Mouse (Mus musculus) forebrain, embryonic 11.5 days (tissue): ENCODE results near the gene Rasd2. TPM values are rescaled to one million over a fixed set of nuclear protein-coding genes. Genes with fewer than 3 reads are reported as not detected.

ENCODE experiments used
- ATAC-seq: fragments of 200-750 bp; cut with Nextera tagmentation; replicated peaks from 2 replicates; pipeline ENCODE4 v1.8.0; 2017; ENCODE audit warnings: moderate TSS enrichment; ENCODE audit not compliant: low FRiP score
- DNase-seq: peaks from one replicate; pipeline ENCODE4 v3.0.0-alpha.2; 2017; ENCODE audit warnings: low spot score
- H3K27ac ChIP-seq: fragments of 300-500 bp; sonication (generic); 2 replicates; pipeline ENCODE4 v1.5.1; 2014; ENCODE audit warnings: low read depth, low read length
- H3K27me3 ChIP-seq: fragments of 300-500 bp; sonication (generic); 2 replicates; pipeline ENCODE4 v1.6.1; 2014; ENCODE audit warnings: mild to moderate bottlenecking, low read length, mixed read lengths; ENCODE audit not compliant: control insufficient read depth, insufficient read depth
- H3K36me3 ChIP-seq: fragments of 300-500 bp; sonication (generic); 2 replicates; pipeline ENCODE4 v1.6.1; 2014; ENCODE audit warnings: mild to moderate bottlenecking, low read length, moderate library complexity, mixed read lengths; ENCODE audit not compliant: control insufficient read depth, insufficient read depth
- H3K4me1 ChIP-seq: fragments of 300-500 bp; sonication (generic); replicated peaks from 2 replicates; pipeline ENCODE4 v1.6.1; 2014; ENCODE audit warnings: low read length, mixed read lengths; ENCODE audit not compliant: control insufficient read depth, insufficient read depth
- H3K4me2 ChIP-seq: fragments of 300-500 bp; sonication (generic); 2 replicates; pipeline ENCODE4 v1.6.1; 2014; ENCODE audit warnings: low read depth, mild to moderate bottlenecking, low read length, moderate library complexity, mixed read lengths; ENCODE audit not compliant: severe bottlenecking
- H3K4me3 ChIP-seq: fragments of 300-500 bp; sonication (generic); 2 replicates; pipeline ENCODE4 v1.5.1; 2014; ENCODE audit warnings: low read depth, low read length
- H3K9ac ChIP-seq: fragments of 300-500 bp; sonication (generic); 2 replicates; pipeline ENCODE4 v1.6.1; 2014; ENCODE audit warnings: low read length
- H3K9me3 ChIP-seq: fragments of 300-500 bp; sonication (generic); 2 replicates; pipeline ENCODE4 v1.6.1; 2016; ENCODE audit warnings: low read length, mixed read lengths; ENCODE audit not compliant: control insufficient read depth
- WGBS: fragments of 180-500 bp; shearing (Covaris S2); extraction: QIAGEN DNeasy Blood & Tissue Kit; methylation state at CpG from one replicate; pipeline ENCODE4 v1.1.7; 2014; 5-methylcytosine and 5-hydroxymethylcytosine counted together
- polyA plus RNA-seq: library from polyadenylated mRNA; unstranded; fragments of >200 nt; fragmentation: Nextera tagmentation; extraction: Ambion mirVana; gene quantifications from 2 replicates; pipeline ENCODE4 v1.2.1, GENCODE M21; 2014

Gene Rasd2
- polyA plus RNA-seq, 1 experiment from 2014 or later = not detected

- H3K9me3 ChIP-seq = no peaks in the 10 kb centered on the region
- no peak overlapping the region for H3K4me2 ChIP-seq
- no peaks in the 10 kb centered on the region for H3K27me3 ChIP-seq
- H3K4me3 ChIP-seq = no peak overlapping the region
- no peak overlapping the region for H3K27ac ChIP-seq
- no peak for ATAC-seq
- 62% methylated on average over 4 of the region's 4 CpGs for WGBS
- DNase-seq = no peak
- H3K9ac ChIP-seq = no peak overlapping the region
- no peaks in the 10 kb centered on the region for H3K36me3 ChIP-seq
- H3K4me1 ChIP-seq = no peaks in the 10 kb centered on the region
Measured at GRCm38 (mm10) chr8:75233915-75234554, 20.3 kb downstream of the Rasd2 start.

- ATAC-seq = no peak
Measured at GRCm38 (mm10) chr8:75247331-75247730, 33.6 kb downstream of the Rasd2 start.

GRCm38 (mm10) chr8:75249186-75249585, 35.4 kb downstream of the Rasd2 start:
- H3K4me3 ChIP-seq = no peak overlapping the region
- DNase-seq (no peak), ATAC-seq (no peak)
- no peaks in the 10 kb centered on the region for H3K4me1 ChIP-seq
- H3K4me2 ChIP-seq = no peak overlapping the region
- H3K27me3 ChIP-seq = no peaks in the 10 kb centered on the region
- H3K27ac ChIP-seq = no peak overlapping the region
- H3K36me3 ChIP-seq = no peaks in the 10 kb centered on the region
- no peak overlapping the region for H3K9ac ChIP-seq
- peaks cover 4% of the 10 kb centered on the region; the same call in 1 of the 2 replicates for H3K9me3 ChIP-seq
- WGBS = 92% methylated on average over 4 of the region's 4 CpGs

More at GRCm38 (mm10) chr8:75247331-75247730, 33.6 kb downstream of the Rasd2 start:
- H3K9ac ChIP-seq = no peak overlapping the region
- peaks cover 4% of the 10 kb centered on the region; the same call in 1 of the 2 replicates for H3K9me3 ChIP-seq
- no peaks in the 10 kb centered on the region for H3K27me3 ChIP-seq
- no peak overlapping the region for H3K4me3 ChIP-seq
- no peak overlapping the region for H3K27ac ChIP-seq
- no peak for DNase-seq
- 91% methylated on average over 15 of the region's 15 CpGs for WGBS
- no peaks in the 10 kb centered on the region for H3K4me1 ChIP-seq
- H3K4me2 ChIP-seq = no peak overlapping the region
- no peaks in the 10 kb centered on the region for H3K36me3 ChIP-seq

GRCm38 (mm10) chr8:75254027-75254426, 40.3 kb downstream of the Rasd2 start:
- H3K9ac ChIP-seq = no peak overlapping the region
- H3K27ac ChIP-seq = no peak overlapping the region
- no peak for ATAC-seq
- H3K4me3 ChIP-seq = no peak overlapping the region
- H3K4me1 ChIP-seq = no peaks in the 10 kb centered on the region
- H3K27me3 ChIP-seq = no peaks in the 10 kb centered on the region
- H3K9me3 ChIP-seq = no peaks in the 10 kb centered on the region; the same call in 1 of the 2 replicates
- no peak for DNase-seq
- no peak overlapping the region for H3K4me2 ChIP-seq
- WGBS = 88% methylated on average over 3 of the region's 3 CpGs
- no peaks in the 10 kb centered on the region for H3K36me3 ChIP-seq

DNA sequence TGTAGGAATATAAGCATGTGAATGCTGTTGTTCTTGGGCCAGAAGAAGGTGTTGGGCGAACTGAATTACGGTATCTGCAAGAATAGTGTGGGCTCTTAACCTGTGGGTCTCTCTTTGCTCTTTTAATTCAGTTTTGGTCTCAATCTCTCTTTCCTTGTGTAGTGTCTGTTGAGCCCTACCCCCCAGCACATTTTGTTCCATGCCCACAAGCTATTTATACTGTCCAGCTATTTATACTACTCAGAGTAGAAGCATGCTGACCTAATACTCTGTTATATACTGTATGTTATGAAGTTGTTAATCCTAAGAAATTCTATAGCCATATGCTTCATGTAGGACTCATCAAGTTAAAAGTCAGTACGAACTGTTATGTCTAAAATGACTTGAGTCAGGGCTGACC, 41.9 kb downstream of the Rasd2 start:
- WGBS = 89% methylated on average over 3 of the region's 3 CpGs
- Histone ChIP-seq H3K9me3 (no peaks in the 10 kb centered on the region), H3K4me3 (no peak overlapping the region), H3K27me3 (no peaks in the 10 kb centered on the region), H3K4me1 (no peaks in the 10 kb centered on the region), H3K4me2 (no peak overlapping the region), H3K36me3 (no peaks in the 10 kb centered on the region), H3K27ac (no peak overlapping the region), H3K9ac (no peak overlapping the region)
- no peak for DNase-seq
- ATAC-seq = no peak

DNA sequence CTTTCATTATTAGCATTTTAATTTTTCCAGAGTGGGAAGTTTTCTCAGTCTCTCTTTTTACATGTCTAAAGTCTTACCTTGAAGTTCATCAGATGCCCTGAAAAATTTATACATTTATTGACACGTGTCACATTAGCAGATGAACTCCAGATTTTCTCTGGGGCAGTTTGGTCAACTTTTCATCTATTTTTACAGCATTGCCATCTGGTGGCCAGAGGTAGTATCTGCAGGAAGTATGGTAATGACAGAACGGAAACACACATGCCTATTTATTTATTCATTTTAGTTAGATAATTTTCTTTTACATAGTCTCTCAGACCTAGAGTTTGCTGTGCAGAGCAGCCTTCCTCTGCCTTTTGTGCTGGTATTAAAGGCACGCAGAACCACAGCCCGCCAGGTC, 58.4 kb downstream of the Rasd2 start:
- ATAC-seq (0 out of 2 replicates have a peak, but pooled peaks have one; percentile 24), DNase-seq (no peak)
- no peak overlapping the region for H3K4me3 ChIP-seq
- no peaks in the 10 kb centered on the region for H3K9me3 ChIP-seq
- H3K36me3 ChIP-seq = no peaks in the 10 kb centered on the region
- no peaks in the 10 kb centered on the region for H3K4me1 ChIP-seq
- WGBS = 38% methylated on average over 4 of the region's 4 CpGs
- H3K4me2 ChIP-seq = no peak overlapping the region
- no peak overlapping the region for H3K27ac ChIP-seq
- H3K9ac ChIP-seq = no peak overlapping the region
- no peaks in the 10 kb centered on the region for H3K27me3 ChIP-seq

Other genes starting within 250 kb of the Rasd2 start
- gene Hmgxb4, start 220.6 kb upstream of the Rasd2 start, polyA plus RNA-seq = 52.5 and 54.5 TPM in 2 replicates
- 23.1 and 25.3 TPM in 2 replicates for gene Tom1, start 180.2 kb upstream of the Rasd2 start, polyA plus RNA-seq
- gene Hmox1, start 120.3 kb upstream of the Rasd2 start, polyA plus RNA-seq = 9.1 and 9.6 TPM in 2 replicates
- 249 and 272 TPM in 2 replicates for gene Mcm5, start 104.4 kb upstream of the Rasd2 start, polyA plus RNA-seq
- 0.31 TPM in 1 of 2 replicates, not detected in the other for gene Gm10358, start 192.6 kb downstream of the Rasd2 start, polyA plus RNA-seq
- 0.09 TPM in 1 of 2 replicates, not detected in the other for gene Iqcm, start 234.8 kb downstream of the Rasd2 start, polyA plus RNA-seq